8 mouse cellular contexts compared by ENCODE assay signal in the genomic region with DNA sequence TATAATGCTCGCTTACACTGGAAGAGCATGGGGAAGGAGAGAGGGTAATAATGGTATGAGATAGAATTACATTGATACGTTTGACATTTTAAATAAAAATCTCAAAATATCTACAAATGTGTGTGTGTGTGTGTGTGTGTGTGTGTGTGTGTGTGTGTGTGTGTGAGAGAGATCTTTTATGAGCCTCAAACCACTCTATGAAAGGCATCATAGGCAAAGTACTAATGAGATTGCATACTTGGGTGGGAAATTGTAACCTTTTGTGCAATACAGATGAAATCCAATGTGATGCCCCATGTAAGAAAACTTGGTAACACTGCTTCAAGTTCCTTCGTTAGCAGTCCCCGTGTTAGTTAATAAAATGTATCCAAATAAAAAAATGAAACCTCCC. TPM values are rescaled to one million over a fixed set of nuclear protein-coding genes. Genes with fewer than 3 reads are reported as not detected.
DNase-seq lines count a peak whose midpoint lies in the region; ATAC-seq and TF ChIP-seq lines count a peak whose summit lies in the region.

No protein-coding gene starts in this region.

- peak overlapping the region; percentile 73 for H3K4me2 ChIP-seq in lung, embryonic 14.5 days
- H3K4me2 ChIP-seq in embryonic facial prominence, embryonic 12.5 days (replicated peaks), result peak overlapping the region; percentile 57
- H3K4me2 ChIP-seq in intestine, embryonic 15.5 days (replicated peaks), result peak overlapping the region; percentile 58
- H3K4me2 ChIP-seq in neural tube, embryonic 13.5 days, result peak overlapping the region; percentile 69

- H3K4me1 ChIP-seq in lung, embryonic 14.5 days (ENCODE audit: insufficient read depth), result no peaks in the 10 kb centered on the region; the same call in 1 of the 2 replicates
- peaks cover 9% of the 10 kb centered on the region for H3K4me1 ChIP-seq in embryonic facial prominence, embryonic 12.5 days
- peaks cover 3% of the 10 kb centered on the region; the same call in 1 of the 2 replicates for H3K4me1 ChIP-seq in intestine, embryonic 15.5 days (replicated peaks)
- H3K4me1 ChIP-seq in neural tube, embryonic 13.5 days (replicated peaks), result peaks cover 25% of the 10 kb centered on the region

- no peak overlapping the region for H3K27ac ChIP-seq in lung, embryonic 14.5 days (ENCODE audit: low read depth)
- H3K27ac ChIP-seq in embryonic facial prominence, embryonic 12.5 days, result peak overlapping the region; percentile 67; the same call in 1 of the 2 replicates
- H3K27ac ChIP-seq in intestine, embryonic 15.5 days, result 0 out of 2 replicates have a peak overlapping the region, but pooled peaks have one; percentile 76
- H3K27ac ChIP-seq in neural tube, embryonic 13.5 days (replicated peaks), result peak overlapping the region; percentile 81

- 32% methylated on average over 4 of the region's 4 CpGs for WGBS in lung, embryonic 14.5 days
- WGBS in embryonic facial prominence, embryonic 12.5 days, result 37% methylated on average over 4 of the region's 4 CpGs
- 40% methylated on average over 4 of the region's 4 CpGs for WGBS in intestine, embryonic 15.5 days
- WGBS in neural tube, embryonic 13.5 days, result 43% methylated on average over 4 of the region's 4 CpGs

- H3K27me3 ChIP-seq in lung, embryonic 14.5 days (ENCODE audit: insufficient read depth, low read length), result no peaks in the 10 kb centered on the region
- no peaks in the 10 kb centered on the region for H3K27me3 ChIP-seq in embryonic facial prominence, embryonic 12.5 days
- H3K27me3 ChIP-seq in intestine, embryonic 15.5 days (replicated peaks), result no peaks in the 10 kb centered on the region
- no peaks in the 10 kb centered on the region for H3K27me3 ChIP-seq in neural tube, embryonic 13.5 days

- ATAC-seq in lung, embryonic 14.5 days (ENCODE audit: insufficient read depth), result peak; percentile 13; the same call in 1 of the 2 replicates
- no peak for ATAC-seq in embryonic facial prominence, embryonic 12.5 days (ENCODE audit: insufficient number of reproducible peaks, insufficient read depth, low FRiP score, low TSS enrichment)
- peak; percentile 39 for ATAC-seq in intestine, embryonic 15.5 days
- peak; percentile 69 for ATAC-seq in neural tube, embryonic 13.5 days (ENCODE audit: low read depth)

- TF ChIP-seq CTCF in lung, embryonic 14.5 days (IDR thresholded peaks at IDR 0.05; ENCODE audit: low read depth), result no peak

- peak; percentile 23 for DNase-seq in lung, embryonic 14.5 days
- DNase-seq in lung, postnatal 10 days, result no peak
- DNase-seq in layer of hippocampus, postnatal 36 days, result no peak
- no peak for DNase-seq in adrenal gland, postnatal 36 days
- no peak for DNase-seq in cerebellum, adult 18-20 months

- peak overlapping the region; percentile 81 for H3K9ac ChIP-seq in lung, embryonic 14.5 days
- H3K9ac ChIP-seq in embryonic facial prominence, embryonic 12.5 days, result peak overlapping the region; percentile 60
- 0 out of 2 replicates have a peak overlapping the region, but pooled peaks have one; percentile 80 for H3K9ac ChIP-seq in intestine, embryonic 15.5 days
- H3K9ac ChIP-seq in neural tube, embryonic 13.5 days, result peak overlapping the region; percentile 89

- H3K36me3 ChIP-seq in lung, embryonic 14.5 days (ENCODE audit: insufficient read depth), result no peaks in the 10 kb centered on the region
- H3K36me3 ChIP-seq in embryonic facial prominence, embryonic 12.5 days, result no peaks in the 10 kb centered on the region
- no peaks in the 10 kb centered on the region for H3K36me3 ChIP-seq in intestine, embryonic 15.5 days
- H3K36me3 ChIP-seq in neural tube, embryonic 13.5 days, result no peaks in the 10 kb centered on the region

- H3K4me3 ChIP-seq in lung, embryonic 14.5 days (ENCODE audit: low read depth, low read length), result peak overlapping the region; percentile 81
- H3K4me3 ChIP-seq in embryonic facial prominence, embryonic 12.5 days, result peak overlapping the region; percentile 85
- H3K4me3 ChIP-seq in intestine, embryonic 15.5 days (replicated peaks), result peak overlapping the region; percentile 82
- peak overlapping the region; percentile 86 for H3K4me3 ChIP-seq in neural tube, embryonic 13.5 days

- no peaks in the 10 kb centered on the region for H3K9me3 ChIP-seq in lung, embryonic 14.5 days (ENCODE audit: low read depth, low read length)
- no peaks in the 10 kb centered on the region for H3K9me3 ChIP-seq in embryonic facial prominence, embryonic 12.5 days
- no peaks in the 10 kb centered on the region for H3K9me3 ChIP-seq in intestine, embryonic 15.5 days
- no peaks in the 10 kb centered on the region for H3K9me3 ChIP-seq in neural tube, embryonic 13.5 days

RNA-seq across cellular contexts. Expression of gene Synj2bp, which starts 0.3 kb away (rescaled TPM):
- 33.6 and 37.1 TPM in 2 replicates for polyA plus RNA-seq in lung, embryonic 14.5 days (2014; fragmentation: Nextera tagmentation; extraction: Ambion mirVana)
- 40.5 and 41.2 TPM in 2 replicates for polyA plus RNA-seq in embryonic facial prominence, embryonic 12.5 days (2016; fragmentation: Nextera tagmentation; extraction: Ambion mirVana)
- polyA plus RNA-seq in intestine, embryonic 15.5 days (2015; fragmentation: Nextera tagmentation; extraction: Ambion mirVana), result 43.2 and 43.5 TPM in 2 replicates
- polyA plus RNA-seq in neural tube, embryonic 13.5 days (2015; fragmentation: Nextera tagmentation; extraction: Ambion mirVana), result 30.8 and 39.0 TPM in 2 replicates
- total RNA-seq in layer of hippocampus, postnatal 36 days (2021), result 10 to 100 TPM; 28.1 to 33.2 TPM
- total RNA-seq in adrenal gland, postnatal 36 days (2021), result 10 to 100 TPM; 32.3 to 36.4 TPM

RNA-seq across cellular contexts. Expression of gene Gm20498, which starts 0.3 kb away (rescaled TPM):
- polyA plus RNA-seq in lung, embryonic 14.5 days (2014; fragmentation: Nextera tagmentation; extraction: Ambion mirVana), result 29.2 and 30.3 TPM in 2 replicates
- polyA plus RNA-seq in embryonic facial prominence, embryonic 12.5 days (2016; fragmentation: Nextera tagmentation; extraction: Ambion mirVana), result 27.2 and 27.5 TPM in 2 replicates
- 23.9 and 26.0 TPM in 2 replicates for polyA plus RNA-seq in intestine, embryonic 15.5 days (2015; fragmentation: Nextera tagmentation; extraction: Ambion mirVana)
- polyA plus RNA-seq in neural tube, embryonic 13.5 days (2015; fragmentation: Nextera tagmentation; extraction: Ambion mirVana), result 42.2 and 46.3 TPM in 2 replicates
- 10 to 100 TPM; 36.6 to 40.6 TPM for total RNA-seq in layer of hippocampus, postnatal 36 days (2021)
- total RNA-seq in adrenal gland, postnatal 36 days (2021), result 10 to 100 TPM; 35.6 to 38.1 TPM

RNA-seq across cellular contexts. Expression of gene Adam21, which starts 35.2 kb away (rescaled TPM):
- 0.25 and 0.35 TPM in 2 replicates for polyA plus RNA-seq in lung, embryonic 14.5 days (2014; fragmentation: Nextera tagmentation; extraction: Ambion mirVana)
- polyA plus RNA-seq in embryonic facial prominence, embryonic 12.5 days (2016; fragmentation: Nextera tagmentation; extraction: Ambion mirVana), result 0.29 and 0.66 TPM in 2 replicates
- 0.06 and 0.10 TPM in 2 replicates for polyA plus RNA-seq in intestine, embryonic 15.5 days (2015; fragmentation: Nextera tagmentation; extraction: Ambion mirVana)
- 0.88 and 1.1 TPM in 2 replicates for polyA plus RNA-seq in neural tube, embryonic 13.5 days (2015; fragmentation: Nextera tagmentation; extraction: Ambion mirVana)
- total RNA-seq in layer of hippocampus, postnatal 36 days (2021), result under 1 TPM; 0.30 to 0.33 TPM
- not detected for total RNA-seq in adrenal gland, postnatal 36 days (2021)

RNA-seq across cellular contexts. Expression of gene Cox16, which starts 48.1 kb away (rescaled TPM):
- polyA plus RNA-seq in lung, embryonic 14.5 days (2014; fragmentation: Nextera tagmentation; extraction: Ambion mirVana), result 127 and 136 TPM in 2 replicates
- 121 and 127 TPM in 2 replicates for polyA plus RNA-seq in embryonic facial prominence, embryonic 12.5 days (2016; fragmentation: Nextera tagmentation; extraction: Ambion mirVana)
- polyA plus RNA-seq in intestine, embryonic 15.5 days (2015; fragmentation: Nextera tagmentation; extraction: Ambion mirVana), result 159 and 174 TPM in 2 replicates
- 152 and 167 TPM in 2 replicates for polyA plus RNA-seq in neural tube, embryonic 13.5 days (2015; fragmentation: Nextera tagmentation; extraction: Ambion mirVana)
- 10 to 100 TPM; 43.8 to 44.2 TPM for total RNA-seq in layer of hippocampus, postnatal 36 days (2021)
- total RNA-seq in adrenal gland, postnatal 36 days (2021), result 100 to 1,000 TPM in 1 of 2 experiments, 10 to 100 TPM in 1; 94.1 to 113 TPM
